Mouse (Mus musculus): Measurements from ENCODE around the gene Stard7. TPM values are rescaled to one million over a fixed set of nuclear protein-coding genes. Genes with fewer than 3 reads are reported as not detected.
A peak's percentile ranks its signal among the peaks of the same experiment; 100 is the strongest.

Stard7 gene
- polyA plus RNA-seq, 1 experiment from 2014 or later: 85.9 TPM

GRCm38 (mm10) chr2:127251880-127252527, 18.0 kb upstream of the Stard7 start:
- Histone ChIP-seq H3K4me1 (ENCODE audit: control insufficient read depth, insufficient read depth, low read depth, low read length) (peaks cover 28% of the 10 kb centered on the region), H3K9me3 (ENCODE audit: control insufficient read depth, low read length) (no peaks in the 10 kb centered on the region), H3K27me3 (replicated peaks; ENCODE audit: control insufficient read depth, insufficient read depth, low read length) (no peaks in the 10 kb centered on the region), H3K4me2 (ENCODE audit: low read length) (no peak overlapping the region), H3K9ac (ENCODE audit: low read depth, low read length) (no peak overlapping the region), H3K27ac (ENCODE audit: low read depth, low read length) (no peak overlapping the region), H3K4me3 (ENCODE audit: low read length) (no peak overlapping the region), H3K36me3 (ENCODE audit: control insufficient read depth, insufficient read depth, low read length) (peaks cover 8% of the 10 kb centered on the region)
- 78% methylated on average over 3 of the region's 3 CpGs for WGBS
- no peak for ATAC-seq

GRCm38 (mm10) chr2:127252787-127253186, 17.2 kb upstream of the Stard7 start:
- Histone ChIP-seq H3K27me3 (replicated peaks; ENCODE audit: control insufficient read depth, insufficient read depth, low read length) (no peaks in the 10 kb centered on the region), H3K36me3 (ENCODE audit: control insufficient read depth, insufficient read depth, low read length) (peaks cover 16% of the 10 kb centered on the region), H3K9ac (ENCODE audit: low read depth, low read length) (no peak overlapping the region), H3K4me2 (ENCODE audit: low read length) (no peak overlapping the region), H3K9me3 (ENCODE audit: control insufficient read depth, low read length) (no peaks in the 10 kb centered on the region), H3K4me1 (ENCODE audit: control insufficient read depth, insufficient read depth, low read depth, low read length) (peaks cover 27% of the 10 kb centered on the region), H3K4me3 (ENCODE audit: low read length) (no peak overlapping the region), H3K27ac (ENCODE audit: low read depth, low read length) (no peak overlapping the region)
- 84% methylated on average over 5 of the region's 5 CpGs for WGBS
- ATAC-seq: no peak

DNA sequence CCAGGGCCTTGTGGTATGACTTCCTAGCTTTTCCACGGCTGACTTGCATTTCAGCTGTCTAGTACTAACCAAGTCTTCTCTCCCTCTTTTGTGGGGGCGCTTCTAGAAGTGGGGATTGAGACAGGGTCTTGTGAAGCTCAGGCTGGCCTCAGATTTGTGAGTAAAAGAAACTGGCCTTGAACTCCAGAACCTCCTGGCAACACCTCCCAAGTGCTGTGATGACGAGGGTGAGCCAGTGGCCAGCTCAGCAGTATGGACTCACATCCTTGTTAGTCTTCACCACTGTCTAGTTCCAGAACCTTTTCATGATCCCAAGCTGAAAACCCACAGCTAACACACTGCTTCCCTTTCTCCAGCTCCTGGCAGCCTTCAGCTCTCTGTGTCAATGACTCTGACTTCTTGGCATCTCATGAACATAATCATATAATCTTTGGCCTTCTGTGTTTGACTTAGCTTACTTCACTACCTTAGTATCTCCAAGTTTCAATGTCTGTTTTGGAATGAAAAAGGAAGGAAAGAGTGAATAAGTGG, 15.3 kb upstream of the Stard7 start:
- Histone ChIP-seq H3K9ac (ENCODE audit: low read depth, low read length) (no peak overlapping the region), H3K9me3 (ENCODE audit: control insufficient read depth, low read length) (no peaks in the 10 kb centered on the region), H3K36me3 (ENCODE audit: control insufficient read depth, insufficient read depth, low read length) (peaks cover 28% of the 10 kb centered on the region), H3K4me3 (ENCODE audit: low read length) (no peak overlapping the region), H3K27ac (ENCODE audit: low read depth, low read length) (no peak overlapping the region), H3K4me2 (ENCODE audit: low read length) (no peak overlapping the region), H3K4me1 (ENCODE audit: control insufficient read depth, insufficient read depth, low read depth, low read length) (peaks cover 17% of the 10 kb centered on the region), H3K27me3 (replicated peaks; ENCODE audit: control insufficient read depth, insufficient read depth, low read length) (no peaks in the 10 kb centered on the region)
- ATAC-seq: no peak
- WGBS: 88% methylated on average over 3 of the region's 3 CpGs

DNA sequence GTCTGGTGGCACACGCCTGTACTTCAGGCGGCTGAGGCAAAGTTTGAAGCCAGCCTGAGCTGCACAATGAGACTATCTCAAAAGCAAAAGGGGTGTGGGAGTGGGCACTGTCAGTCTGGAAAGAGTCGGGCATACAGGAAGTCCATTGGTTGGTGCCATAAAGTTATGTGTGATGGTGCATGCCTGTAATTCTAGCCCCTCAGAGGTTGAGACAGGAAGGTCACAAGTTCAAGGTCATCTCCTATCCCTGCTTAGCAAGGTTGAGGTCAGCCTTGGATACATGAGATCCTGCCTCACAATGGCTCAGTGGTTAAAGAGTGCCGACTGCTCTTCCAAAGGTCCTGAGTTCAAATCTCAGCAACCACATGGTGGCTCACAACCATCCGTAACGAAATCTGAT, 14.7 kb upstream of the Stard7 start:
- Histone ChIP-seq H3K9ac (ENCODE audit: low read depth, low read length) (no peak overlapping the region), H3K36me3 (ENCODE audit: control insufficient read depth, insufficient read depth, low read length) (peaks cover 26% of the 10 kb centered on the region), H3K4me2 (ENCODE audit: low read length) (no peak overlapping the region), H3K4me3 (ENCODE audit: low read length) (no peak overlapping the region), H3K27me3 (replicated peaks; ENCODE audit: control insufficient read depth, insufficient read depth, low read length) (no peaks in the 10 kb centered on the region), H3K4me1 (ENCODE audit: control insufficient read depth, insufficient read depth, low read depth, low read length) (peaks cover 11% of the 10 kb centered on the region), H3K27ac (ENCODE audit: low read depth, low read length) (no peak overlapping the region), H3K9me3 (ENCODE audit: control insufficient read depth, low read length) (no peaks in the 10 kb centered on the region)
- ATAC-seq: no peak
- 91% methylated on average over 6 of the region's 6 CpGs for WGBS

DNA sequence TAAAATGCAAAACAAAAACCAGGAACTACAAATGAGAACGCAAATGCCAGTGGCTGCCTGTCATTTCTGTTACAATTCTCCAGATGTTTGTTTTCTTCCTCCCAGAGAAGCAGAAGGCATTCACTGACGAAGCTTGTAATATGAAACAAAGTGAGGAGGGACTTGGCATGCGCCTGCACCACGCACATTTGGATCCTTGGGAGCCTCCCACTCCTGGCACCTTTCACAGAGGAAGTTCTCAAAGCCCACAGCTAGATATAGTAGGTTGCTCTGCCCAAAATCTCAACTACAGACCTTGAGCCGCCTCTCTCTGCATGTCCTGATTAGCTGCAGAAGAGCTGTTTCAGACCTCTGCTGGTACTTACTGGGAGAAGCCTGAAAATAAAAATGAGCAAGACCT, 10.7 kb upstream of the Stard7 start:
- Histone ChIP-seq H3K4me3 (ENCODE audit: low read length) (no peak overlapping the region), H3K4me1 (ENCODE audit: control insufficient read depth, insufficient read depth, low read depth, low read length) (no peaks in the 10 kb centered on the region), H3K4me2 (ENCODE audit: low read length) (no peak overlapping the region), H3K27ac (ENCODE audit: low read depth, low read length) (no peak overlapping the region), H3K27me3 (replicated peaks; ENCODE audit: control insufficient read depth, insufficient read depth, low read length) (no peaks in the 10 kb centered on the region), H3K9ac (ENCODE audit: low read depth, low read length) (no peak overlapping the region), H3K9me3 (ENCODE audit: control insufficient read depth, low read length) (no peaks in the 10 kb centered on the region), H3K36me3 (ENCODE audit: control insufficient read depth, insufficient read depth, low read length) (peaks cover 26% of the 10 kb centered on the region)
- WGBS: 92% methylated on average over 5 of the region's 5 CpGs
- no peak for ATAC-seq

GRCm38 (mm10) chr2:127262480-127262879, 7.5 kb upstream of the Stard7 start:
- Histone ChIP-seq H3K27ac (ENCODE audit: low read depth, low read length) (no peak overlapping the region), H3K4me1 (ENCODE audit: control insufficient read depth, insufficient read depth, low read depth, low read length) (no peaks in the 10 kb centered on the region), H3K36me3 (ENCODE audit: control insufficient read depth, insufficient read depth, low read length) (peaks cover 15% of the 10 kb centered on the region), H3K27me3 (replicated peaks; ENCODE audit: control insufficient read depth, insufficient read depth, low read length) (no peaks in the 10 kb centered on the region), H3K4me2 (ENCODE audit: low read length) (no peak overlapping the region), H3K9ac (ENCODE audit: low read depth, low read length) (no peak overlapping the region), H3K4me3 (ENCODE audit: low read length) (no peak overlapping the region), H3K9me3 (ENCODE audit: control insufficient read depth, low read length) (no peaks in the 10 kb centered on the region)
- ATAC-seq: no peak

- H3K36me3 ChIP-seq (ENCODE audit: control insufficient read depth, insufficient read depth, low read length): no peaks in the 10 kb centered on the region
- H3K4me3 ChIP-seq (ENCODE audit: low read length): no peak overlapping the region
- no peaks in the 10 kb centered on the region for H3K9me3 ChIP-seq (ENCODE audit: control insufficient read depth, low read length)
- 40% methylated on average over 4 of the region's 4 CpGs for WGBS
- H3K4me2 ChIP-seq (ENCODE audit: low read length): no peak overlapping the region
- H3K9ac ChIP-seq (ENCODE audit: low read depth, low read length): no peak overlapping the region
- no peak for ATAC-seq
- no peak overlapping the region for H3K27ac ChIP-seq (ENCODE audit: low read depth, low read length)
- peaks cover 7% of the 10 kb centered on the region for H3K4me1 ChIP-seq (ENCODE audit: control insufficient read depth, insufficient read depth, low read depth, low read length)
- no peaks in the 10 kb centered on the region for H3K27me3 ChIP-seq (replicated peaks; ENCODE audit: control insufficient read depth, insufficient read depth, low read length)
Measured at GRCm38 (mm10) chr2:127267854-127268253, 2.2 kb upstream of the Stard7 start.

DNA sequence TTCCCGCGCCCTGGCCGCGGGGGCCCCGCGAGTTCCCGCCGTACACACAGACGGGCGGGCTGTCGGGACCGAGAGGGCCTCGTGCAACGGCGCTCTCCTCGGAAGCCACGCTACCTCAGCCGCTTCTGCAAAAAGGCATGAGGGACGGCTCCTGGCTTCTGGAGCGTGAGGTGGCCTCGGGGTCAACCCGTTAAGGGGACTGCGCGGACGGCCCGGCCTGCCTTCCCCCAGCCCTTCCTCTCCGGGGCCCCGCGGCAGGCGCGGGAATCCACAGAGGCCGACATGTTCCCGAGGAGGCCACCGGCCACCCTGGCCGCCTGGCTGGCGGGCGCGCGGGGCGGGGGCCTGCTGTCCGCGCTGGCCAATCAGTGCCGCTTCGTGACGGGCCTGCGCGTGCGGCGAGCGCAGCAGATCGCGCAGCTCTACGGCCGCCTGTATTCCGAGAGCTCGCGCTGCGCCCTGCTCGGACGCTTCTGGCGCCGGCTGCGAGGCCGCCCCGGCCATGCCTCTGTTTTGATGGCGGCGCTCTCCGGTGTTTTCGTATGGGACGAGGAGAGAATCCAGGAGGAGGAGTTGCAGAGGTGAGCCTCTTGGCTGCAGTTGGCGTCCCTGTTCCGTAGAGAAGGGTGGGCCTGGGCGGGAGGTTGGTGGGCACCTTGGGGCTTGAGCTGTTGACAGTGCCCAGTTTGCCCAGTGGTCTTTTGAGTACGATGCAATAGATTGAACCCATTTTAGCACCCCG, 453 bp downstream of the Stard7 start:
- H3K4me1 ChIP-seq (ENCODE audit: control insufficient read depth, insufficient read depth, low read depth, low read length): peaks cover 13% of the 10 kb centered on the region
- ATAC-seq: peak; percentile 95
- no peaks in the 10 kb centered on the region for H3K27me3 ChIP-seq (replicated peaks; ENCODE audit: control insufficient read depth, insufficient read depth, low read length)
- H3K36me3 ChIP-seq (ENCODE audit: control insufficient read depth, insufficient read depth, low read length): no peaks in the 10 kb centered on the region
- peak overlapping the region; percentile 92 for H3K9ac ChIP-seq (ENCODE audit: low read depth, low read length)
- peak overlapping the region; percentile 86 for H3K4me2 ChIP-seq (ENCODE audit: low read length)
- H3K4me3 ChIP-seq (ENCODE audit: low read length): peak overlapping the region; percentile 97
- WGBS: under 1% methylated on average over 64 of the region's 75 CpGs
- H3K27ac ChIP-seq (ENCODE audit: low read depth, low read length): peak overlapping the region; percentile 95
- no peaks in the 10 kb centered on the region for H3K9me3 ChIP-seq (ENCODE audit: control insufficient read depth, low read length)

DNA sequence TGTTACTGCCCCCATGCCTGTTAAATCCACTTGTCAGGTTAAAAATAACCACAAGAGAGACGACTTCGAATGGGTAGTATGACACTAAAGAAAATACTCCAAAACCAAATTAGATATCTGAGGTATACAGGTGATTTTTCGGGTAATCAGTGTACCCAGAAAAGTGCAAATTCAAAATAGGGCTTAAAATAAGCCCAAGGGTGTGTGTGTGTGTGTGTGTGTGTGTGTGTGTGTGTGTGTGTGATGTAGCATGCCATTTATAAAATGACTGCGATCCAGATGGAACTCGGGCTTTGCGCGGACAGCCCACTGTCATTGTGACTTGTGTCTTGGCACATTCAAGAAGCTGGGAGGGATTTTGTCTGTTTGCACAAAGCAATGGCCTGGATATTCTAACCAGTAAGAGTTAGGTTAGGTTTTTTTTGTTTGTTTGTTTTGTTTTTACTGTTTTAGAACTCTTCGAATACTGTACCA, 1.1 kb downstream of the Stard7 start:
- no peaks in the 10 kb centered on the region for H3K36me3 ChIP-seq (ENCODE audit: control insufficient read depth, insufficient read depth, low read length)
- no peaks in the 10 kb centered on the region for H3K9me3 ChIP-seq (ENCODE audit: control insufficient read depth, low read length)
- H3K4me2 ChIP-seq (ENCODE audit: low read length): peak overlapping the region; percentile 86
- H3K9ac ChIP-seq (ENCODE audit: low read depth, low read length): peak overlapping the region; percentile 92
- peak overlapping the region; percentile 95 for H3K27ac ChIP-seq (ENCODE audit: low read depth, low read length)
- 7% methylated on average over 8 of the region's 8 CpGs for WGBS
- ATAC-seq: no peak
- H3K4me1 ChIP-seq (ENCODE audit: control insufficient read depth, insufficient read depth, low read depth, low read length): peaks cover 14% of the 10 kb centered on the region
- no peaks in the 10 kb centered on the region for H3K27me3 ChIP-seq (replicated peaks; ENCODE audit: control insufficient read depth, insufficient read depth, low read length)
- H3K4me3 ChIP-seq (ENCODE audit: low read length): peak overlapping the region; percentile 97
